Mouse (Mus musculus): Measurements from ENCODE around the gene Itpr2.

GRCm38 (mm10) chr6:146258751-146259150 is 243.3 kb downstream of the Itpr2 start:
- TF ChIP-seq POLR2A (IDR thresholded peaks at IDR 0.05; ENCODE audit: borderline replicate concordance, low read depth, low read length) (no peak), CTCF (IDR thresholded peaks at IDR 0.05; ENCODE audit: low read depth, low read length) (no peak)
